Mouse (Mus musculus) bone marrow macrophage, adult 2 months (primary cell): ENCODE data around the gene Irf2.

ENCODE experiments used
- CTCF ChIP-seq: IDR thresholded peaks from 2 replicates; pipeline ENCODE4 v1.5.1; 2012; ENCODE audit warnings: low read depth, mild to moderate bottlenecking, low read length, moderate library complexity
- POLR2A ChIP-seq: IDR thresholded peaks from 2 replicates; pipeline ENCODE4 v1.6.1; 2012; ENCODE audit warnings: mild to moderate bottlenecking, low read depth, low read length, borderline replicate concordance

GRCm38 (mm10) chr8:46750566-46750965 lies 11.0 kb downstream of the Irf2 start:
- TF ChIP-seq POLR2A (no peak), CTCF (no peak)
